Mouse (Mus musculus) limb, embryonic 14.5 days (tissue): ENCODE data around the gene Dctpp1. TPM values are rescaled to one million over a fixed set of nuclear protein-coding genes. Genes with fewer than 3 reads are reported as not detected.

ENCODE experiments used
- ATAC-seq: fragments of 200-750 bp; cut with Nextera tagmentation; 2 replicates; pipeline ENCODE4 v1.8.0; 2017; ENCODE audit warnings: low read depth, moderate number of reproducible peaks, moderate TSS enrichment; ENCODE audit not compliant: low FRiP score
- DNase-seq: peaks from one replicate; pipeline ENCODE4 v3.0.0-alpha.2; 2015; ENCODE audit warnings: low spot score
- H3K27ac ChIP-seq: fragments of 300-500 bp; sonication (generic); replicated peaks from 2 replicates; pipeline ENCODE4 v1.5.1; 2014; ENCODE audit warnings: low read depth, mild to moderate bottlenecking, low read length, moderate library complexity, mixed read lengths
- H3K27me3 ChIP-seq: fragments of 300-500 bp; sonication (generic); 2 replicates; pipeline ENCODE4 v1.6.1; 2014; ENCODE audit warnings: low read length, mixed read lengths; ENCODE audit not compliant: control insufficient read depth, insufficient read depth
- H3K36me3 ChIP-seq: fragments of 300-500 bp; sonication (generic); 2 replicates; pipeline ENCODE4 v1.6.1; 2014; ENCODE audit warnings: mild to moderate bottlenecking, low read length, moderate library complexity, mixed read lengths; ENCODE audit not compliant: control insufficient read depth, insufficient read depth
- H3K4me1 ChIP-seq: fragments of 300-500 bp; sonication (generic); 2 replicates; pipeline ENCODE4 v1.6.1; 2014; ENCODE audit warnings: antibody characterized with exemption, low read length, mixed read lengths; ENCODE audit not compliant: control insufficient read depth, insufficient read depth
- H3K4me2 ChIP-seq: fragments of 300-500 bp; sonication (generic); replicated peaks from 2 replicates; pipeline ENCODE4 v1.6.1; 2014; ENCODE audit warnings: low read depth, mild to moderate bottlenecking, low read length, moderate library complexity; ENCODE audit not compliant: severe bottlenecking
- H3K4me3 ChIP-seq: fragments of 300-500 bp; sonication (generic); replicated peaks from 2 replicates; pipeline ENCODE4 v1.5.1; 2014; ENCODE audit warnings: low read length
- H3K9ac ChIP-seq: fragments of 300-500 bp; sonication (generic); 2 replicates; pipeline ENCODE4 v1.6.1; 2014; ENCODE audit warnings: mild to moderate bottlenecking, low read depth, low read length, moderate library complexity; ENCODE audit not compliant: severe bottlenecking
- H3K9me3 ChIP-seq: fragments of 300-500 bp; sonication (generic); 2 replicates; pipeline ENCODE4 v1.6.1; 2016; ENCODE audit warnings: low read length; ENCODE audit not compliant: control insufficient read depth
- POLR2A ChIP-seq: fragments of 200-500 bp; IDR thresholded peaks from 2 replicates; pipeline ENCODE4 v1.8.0; 2012; ENCODE audit warnings: inconsistent platforms, mild to moderate bottlenecking, moderate library complexity, borderline replicate concordance; ENCODE audit not compliant: insufficient read depth, insufficient read length; ENCODE audit errors: extremely low read depth
- WGBS: fragments of 180-500 bp; shearing (Covaris S2); extraction: QIAGEN DNeasy Blood & Tissue Kit; methylation state at CpG from one replicate; pipeline ENCODE4 v1.1.7; 2014; 5-methylcytosine and 5-hydroxymethylcytosine counted together
- polyA plus RNA-seq, 2 experiments: library from polyadenylated mRNA; depleted of rRNA in 1 of 2; stranded (reverse) in 1 of 2; unstranded in 1 of 2; fragments of >200 nt; fragmentation: Nextera tagmentation in 1 of 2; extraction: Ambion mirVana in 1 of 2; gene quantifications; 2 replicates each; pipeline versions ENCODE4 v1.2.1 to v1.2.3; 2012 to 2014

Gene Dctpp1
- polyA plus RNA-seq (2012; rRNA removed) (100 and 120 TPM in 2 replicates), polyA plus RNA-seq (2014; fragmentation: Nextera tagmentation; extraction: Ambion mirVana) (169 and 177 TPM in 2 replicates)

DNA sequence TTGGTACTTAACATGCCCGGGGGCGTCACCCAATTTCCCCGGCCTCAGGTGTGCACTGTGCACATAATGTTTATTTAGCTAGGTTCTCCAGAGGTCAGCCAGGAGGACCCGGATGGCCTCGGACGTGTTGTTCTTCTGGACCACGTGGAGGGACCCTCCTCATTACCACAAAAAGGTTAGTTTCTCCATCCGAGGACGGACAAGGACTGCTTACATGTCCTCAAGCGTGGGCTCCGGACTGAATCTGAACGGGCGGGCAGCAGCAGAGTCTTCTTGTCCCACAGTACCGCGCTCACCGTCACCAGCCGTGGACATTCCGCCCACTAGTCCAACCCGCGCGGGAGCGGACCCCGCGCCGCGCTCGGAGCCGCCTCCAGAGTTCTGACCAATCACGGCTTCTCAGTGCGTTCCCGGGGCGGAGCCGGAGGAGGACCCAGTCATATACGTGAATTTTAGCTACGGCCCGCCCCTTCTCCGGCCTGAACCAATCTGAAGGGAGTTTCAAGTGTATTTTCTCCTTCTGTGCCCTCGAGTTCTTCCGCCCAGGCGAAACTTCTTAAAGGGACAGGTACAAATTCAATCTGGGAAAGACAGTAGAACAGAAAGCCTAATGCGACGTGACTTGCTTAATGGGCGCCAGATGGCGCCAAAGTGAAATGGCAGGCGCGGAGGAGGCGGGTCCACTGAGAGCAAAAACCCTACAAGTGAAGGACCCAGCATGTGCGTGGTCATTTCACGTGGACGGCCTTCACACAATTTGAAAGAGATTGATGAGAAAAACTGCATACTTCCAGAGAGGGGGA, at the start of gene Dctpp1:
Gene Dctpp1 (minus strand): TSS at position 401 of the 803 bp plus-strand sequence.
- WGBS = under 1% methylated on average over 50 of the region's 50 CpGs
- Histone ChIP-seq H3K9ac (peak within 1 kb of the TSS; percentile 69), H3K4me1 (0 out of 2 replicates have a peak, but pooled peaks cover 2% of the 10 kb centered on the region), H3K36me3 (peaks cover 11% of the 10 kb centered on the region), H3K4me3 (peak within 1 kb of the TSS; percentile 65), H3K9me3 (no peaks in the 10 kb centered on the region), H3K27ac (no peak within 1 kb of the TSS), H3K4me2 (peak within 1 kb of the TSS; percentile 83), H3K27me3 (no peaks in the 10 kb centered on the region)
- peak; percentile 98 for DNase-seq
- ATAC-seq = peak; percentile 99
- peak; percentile 81; the same call in 1 of the 2 replicates for TF ChIP-seq POLR2A

DNA sequence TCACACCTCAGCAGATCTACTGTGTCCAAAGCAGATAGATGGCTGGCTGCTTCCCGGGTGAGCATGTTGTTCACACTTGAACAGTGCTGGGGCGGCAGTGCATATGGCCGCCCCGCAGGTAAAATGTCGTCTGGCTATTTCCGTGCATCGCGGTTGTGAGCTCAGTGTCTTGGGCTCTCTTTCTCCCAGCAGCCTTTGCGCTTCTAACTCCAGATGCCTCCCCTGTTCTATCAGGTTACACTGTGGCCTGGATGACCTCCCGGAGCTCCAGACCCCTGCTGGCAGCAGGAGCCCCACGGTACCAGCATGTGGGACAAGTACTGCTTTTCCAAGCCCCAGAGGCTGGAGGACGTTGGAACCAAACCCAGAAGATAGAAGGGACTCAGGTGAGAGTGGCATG, 49.4 kb upstream of the Dctpp1 start:
- Histone ChIP-seq H3K9ac (no peak overlapping the region), H3K27ac (no peak overlapping the region)

DNA sequence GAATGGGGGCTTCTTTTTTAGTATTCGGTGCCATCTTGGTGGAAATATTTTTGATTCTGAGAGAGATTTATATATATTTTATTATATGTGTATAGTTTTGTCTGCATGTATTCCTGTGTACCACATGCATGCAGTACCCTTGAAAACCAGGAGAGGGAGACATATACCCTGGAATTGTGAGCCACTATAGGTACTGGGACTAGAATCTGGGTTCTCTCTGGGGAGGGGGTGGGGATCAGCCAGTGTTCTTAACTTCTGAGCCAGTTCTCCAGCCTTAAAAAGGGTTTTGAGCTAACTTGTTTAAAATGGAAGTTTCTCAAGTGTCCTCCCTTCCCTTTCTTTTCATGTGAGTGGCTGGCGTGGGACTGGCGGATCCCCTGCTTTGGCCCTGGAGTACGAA, 48.4 kb upstream of the Dctpp1 start:
- Histone ChIP-seq H3K4me3 (no peak overlapping the region), H3K9me3 (no peaks in the 10 kb centered on the region), H3K36me3 (no peaks in the 10 kb centered on the region), H3K4me2 (no peak overlapping the region), H3K27me3 (no peaks in the 10 kb centered on the region), H3K9ac (no peak overlapping the region), H3K4me1 (no peaks in the 10 kb centered on the region), H3K27ac (no peak overlapping the region)
- DNase-seq (peak; percentile 61), ATAC-seq (peak; percentile 70; the same call in 1 of the 2 replicates)
- 72% methylated on average over 4 of the region's 4 CpGs for WGBS
- no peak for TF ChIP-seq POLR2A

More for the DNA sequence above, 49.4 kb upstream of the Dctpp1 start:
- H3K9me3 ChIP-seq = no peaks in the 10 kb centered on the region
- 58% methylated on average over 12 of the region's 12 CpGs for WGBS
- H3K36me3 ChIP-seq = no peaks in the 10 kb centered on the region
- H3K27me3 ChIP-seq = no peaks in the 10 kb centered on the region
- TF ChIP-seq POLR2A = no peak
- H3K4me3 ChIP-seq = no peak overlapping the region
- no peak for ATAC-seq
- H3K4me2 ChIP-seq = no peak overlapping the region
- no peak for DNase-seq
- H3K4me1 ChIP-seq = no peaks in the 10 kb centered on the region

DNA sequence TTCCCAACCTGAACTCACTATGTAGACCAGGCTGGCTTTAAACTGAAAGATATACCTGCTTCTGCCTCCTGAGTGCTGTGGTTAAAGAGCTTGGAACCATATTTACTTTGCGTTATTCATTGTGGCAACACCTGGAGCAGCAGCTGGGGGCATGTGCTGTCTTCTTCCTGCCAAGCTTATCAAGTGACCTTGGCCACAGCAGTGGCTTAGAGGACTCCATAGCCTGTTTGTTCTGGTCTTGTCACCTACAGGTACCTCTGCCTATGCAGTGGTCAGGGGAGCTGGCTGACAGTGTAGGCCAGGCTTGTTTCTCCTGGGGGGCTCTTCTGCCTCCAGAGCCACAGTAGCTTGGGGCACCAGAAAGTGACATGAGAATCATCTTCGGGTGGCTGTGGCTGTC, 47.9 kb upstream of the Dctpp1 start:
- H3K9me3 ChIP-seq = no peaks in the 10 kb centered on the region
- no peak overlapping the region for H3K4me2 ChIP-seq
- no peak overlapping the region for H3K27ac ChIP-seq
- ATAC-seq = no peak
- H3K36me3 ChIP-seq = no peaks in the 10 kb centered on the region
- no peak overlapping the region for H3K4me3 ChIP-seq
- no peak overlapping the region for H3K9ac ChIP-seq
- H3K4me1 ChIP-seq = no peaks in the 10 kb centered on the region
- no peaks in the 10 kb centered on the region for H3K27me3 ChIP-seq
- no peak for DNase-seq
- TF ChIP-seq POLR2A = no peak
- WGBS = 87% methylated on average over 2 of the region's 2 CpGs

DNA sequence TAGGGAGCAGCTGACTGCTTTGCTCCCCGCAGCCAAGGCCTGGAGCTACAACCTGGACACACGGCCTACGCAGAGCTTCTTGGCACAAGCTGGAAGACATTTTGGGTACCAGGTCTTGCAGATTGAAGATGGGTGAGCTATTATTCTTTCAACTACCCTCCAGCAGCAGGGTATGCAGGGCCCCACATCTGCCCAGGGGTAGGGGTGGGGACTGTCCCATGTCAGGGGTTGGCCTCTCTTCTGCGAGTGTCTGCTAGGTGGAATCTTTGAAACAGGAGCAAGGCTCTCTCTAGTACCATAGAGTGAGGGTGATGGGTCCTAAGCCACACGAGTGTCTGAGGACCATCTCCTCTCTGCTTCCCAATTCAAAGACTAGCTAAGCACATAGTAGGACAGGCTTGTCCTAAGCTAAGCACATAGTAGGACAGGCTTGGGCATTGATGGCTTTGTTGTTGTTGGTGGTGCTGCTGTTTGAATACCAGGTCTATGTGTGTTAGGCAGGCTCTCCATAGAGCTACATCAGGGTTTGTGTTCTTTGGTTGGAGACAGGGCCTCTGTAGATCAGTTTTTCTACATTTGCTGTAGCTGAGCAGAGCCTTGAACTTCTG, 37.2 kb upstream of the Dctpp1 start:
- WGBS = 92% methylated on average over 5 of the region's 5 CpGs
- no peak overlapping the region for H3K4me2 ChIP-seq
- H3K9me3 ChIP-seq = no peaks in the 10 kb centered on the region
- H3K27ac ChIP-seq = no peak overlapping the region
- no peak for TF ChIP-seq POLR2A
- no peak for DNase-seq
- H3K9ac ChIP-seq = no peak overlapping the region
- no peaks in the 10 kb centered on the region for H3K27me3 ChIP-seq
- H3K4me1 ChIP-seq = no peaks in the 10 kb centered on the region
- no peaks in the 10 kb centered on the region for H3K36me3 ChIP-seq
- no peak for ATAC-seq
- no peak overlapping the region for H3K4me3 ChIP-seq
